Mouse (Mus musculus) heart, postnatal 0 days (tissue): ENCODE results near the gene Ssrp1.

Source experiments
- CTCF ChIP-seq: IDR thresholded peaks from 2 replicates; pipeline ENCODE4 v1.5.1; 2016; ENCODE audit warnings: antibody characterized with exemption, control low read depth, low read depth
- EP300 ChIP-seq: IDR thresholded peaks from 2 replicates; pipeline ENCODE4 v1.6.1; 2016; ENCODE audit warnings: antibody characterized with exemption, low read depth

DNA sequence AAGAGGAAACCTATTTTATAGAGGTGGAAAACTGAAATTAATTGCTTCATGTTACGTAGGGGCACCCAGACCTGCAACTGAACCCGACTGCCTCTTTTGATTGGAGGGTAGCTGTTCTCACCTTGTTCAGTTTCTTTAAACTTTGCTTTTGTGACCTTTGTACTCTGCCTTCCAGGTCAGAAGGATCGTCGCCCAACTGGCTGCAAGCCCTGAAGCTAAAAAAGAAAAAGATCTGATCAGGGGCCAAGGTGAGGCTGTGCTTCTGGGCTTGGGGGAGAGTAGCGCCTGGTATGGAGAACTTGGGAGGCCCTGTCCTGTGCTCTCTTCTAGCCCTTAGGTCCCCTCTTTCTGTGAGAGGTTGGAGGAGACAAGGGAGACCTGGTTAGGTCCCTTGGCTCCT lies 34.9 kb downstream of the Ssrp1 start:
- TF ChIP-seq CTCF = no peak
- TF ChIP-seq EP300 = no peak
